Mouse (Mus musculus) embryo, embryonic 11.5 days (tissue): ENCODE results near the gene Olfr1222.
"Not testable (repeated sequence)": the region's sequence is repeated elsewhere in the genome, so short reads cannot be mapped to it uniquely, and the experiment has no call there.

Experiments used
- DNase-seq: peaks from one replicate; pipeline ENCODE4 v3.0.0-alpha.2; 2012; ENCODE audit warnings: low read depth, low spot score

Gene Olfr1222

DNA sequence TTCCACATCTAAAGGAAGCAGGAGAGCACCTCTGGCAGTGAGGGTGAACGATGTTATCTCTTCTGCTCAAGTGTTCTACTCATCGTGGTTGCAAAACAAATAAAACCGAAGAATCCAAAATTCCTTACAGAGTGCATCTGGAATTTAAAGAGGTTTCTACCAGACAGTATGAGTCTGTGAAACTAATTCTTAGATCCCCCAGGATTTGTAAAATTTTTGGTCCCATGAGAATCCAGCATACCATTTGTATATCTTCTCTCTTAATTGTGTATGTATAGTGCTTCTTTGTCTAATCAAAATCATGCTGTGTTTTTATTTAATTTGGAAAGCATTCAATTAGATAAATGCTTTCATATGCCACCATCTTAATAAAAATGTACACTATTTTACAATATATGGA is at the start of gene Olfr1222:
Olfr1222 (minus strand) TSS at position 101 of the 400 bp plus-strand sequence.
- no peak for DNase-seq

DNA sequence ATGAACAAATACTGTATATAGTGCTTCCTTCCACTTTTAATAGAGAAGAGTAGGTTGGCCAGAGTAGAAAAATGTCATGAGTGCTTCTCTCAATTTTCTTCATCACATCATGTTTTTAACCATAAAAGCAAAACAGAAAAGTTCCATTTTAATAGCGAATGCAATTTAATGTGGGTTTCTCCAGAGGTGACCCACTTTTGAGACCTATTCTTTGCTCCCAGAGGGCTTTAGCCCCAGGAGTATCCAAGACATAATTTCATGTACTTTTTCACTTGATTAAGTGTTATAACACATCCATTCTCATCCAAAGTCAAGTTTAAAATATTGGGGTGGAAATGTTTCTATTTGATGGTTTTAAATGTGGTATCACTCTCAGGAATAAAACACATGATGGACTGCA is 41.7 kb upstream of the Olfr1222 start, which contains the start of gene Olfr1225:
Olfr1225 (minus strand) TSS at position 101 of the 400 bp plus-strand sequence.
- DNase-seq, result no peak

DNA sequence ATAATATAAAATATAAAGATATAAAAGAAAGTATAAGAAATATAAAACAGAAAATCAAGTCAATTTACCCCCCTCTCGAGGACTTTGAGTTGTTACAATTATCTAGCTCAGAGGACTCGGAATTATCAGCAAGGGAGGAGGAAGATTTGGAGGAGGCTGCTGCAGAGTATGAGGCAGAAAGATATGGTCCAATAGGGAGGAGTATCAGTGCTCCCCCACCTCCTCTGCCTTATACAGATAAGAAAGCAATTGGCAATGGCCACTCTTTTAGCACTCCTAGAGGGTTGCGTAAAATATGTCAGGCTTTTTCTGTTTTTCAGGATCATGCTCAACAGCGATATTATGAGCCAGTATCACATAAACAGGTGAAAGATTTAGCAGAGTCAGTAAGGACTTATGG is 31.9 kb upstream of the Olfr1222 start:
- not testable (repeated sequence) for DNase-seq

DNA sequence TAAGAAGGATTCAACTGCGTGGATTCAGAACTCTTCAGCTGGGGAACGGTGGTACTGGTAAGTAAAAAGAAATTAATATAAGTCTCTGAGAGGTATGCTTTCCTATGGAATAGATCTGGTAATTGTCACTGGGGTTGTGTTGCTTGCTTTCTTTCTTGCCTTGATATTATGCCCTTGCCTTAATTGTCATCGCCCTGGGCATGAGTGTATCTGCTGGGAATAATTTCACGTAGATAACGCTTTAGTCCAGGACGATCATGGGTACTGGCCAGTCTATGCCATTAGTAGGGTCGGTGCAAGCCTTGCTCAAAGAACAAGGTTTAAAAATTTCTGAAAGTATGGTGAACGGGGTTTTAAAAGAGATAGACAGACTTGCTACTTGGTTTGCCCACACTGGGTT is 31.1 kb upstream of the Olfr1222 start, which contains the start of gene Olfr1224-ps1:
Olfr1224-ps1 (minus strand) TSS at position 101 of the 400 bp plus-strand sequence.
- not testable (repeated sequence) for DNase-seq

DNA sequence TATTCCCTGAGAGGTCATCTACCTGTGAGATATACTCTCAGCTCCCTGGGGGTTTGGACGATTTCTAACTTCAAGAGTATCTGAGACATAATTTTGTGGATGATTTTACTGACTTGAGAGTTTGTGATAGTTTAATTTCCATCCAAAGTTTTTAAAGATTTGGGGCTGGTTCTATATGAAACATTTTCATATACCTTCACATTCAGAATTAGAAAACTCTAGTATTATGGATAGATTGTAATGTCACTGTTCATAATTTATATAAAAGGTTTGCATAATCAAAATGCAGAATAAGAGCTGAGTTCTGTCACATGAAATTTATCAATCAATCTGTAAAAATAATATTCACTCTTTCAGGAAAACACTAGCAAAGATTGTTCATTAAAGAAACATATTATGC is 18.6 kb upstream of the Olfr1222 start, which contains the start of gene Olfr1223:
Olfr1223 (minus strand) TSS at position 101 of the 400 bp plus-strand sequence.
- DNase-seq, result no peak

DNA sequence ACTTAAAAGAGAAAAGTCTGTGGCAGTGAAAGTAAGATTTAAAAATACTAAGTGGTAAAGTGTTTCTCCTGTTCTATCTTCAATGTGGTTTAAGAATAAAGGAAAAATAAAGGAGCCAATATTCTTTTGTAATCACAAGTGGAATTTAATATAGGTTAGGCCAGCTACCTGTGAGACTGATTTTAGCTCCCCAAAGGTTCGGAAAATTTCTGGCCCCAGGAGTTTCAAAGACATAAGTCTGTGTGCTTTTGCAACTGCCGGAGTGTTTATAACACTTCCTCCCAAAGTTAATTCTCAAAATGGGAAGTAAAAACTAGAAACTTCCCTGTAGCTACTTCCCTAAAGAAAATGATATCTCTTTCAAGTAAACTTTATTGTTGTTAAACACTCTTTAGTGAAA is 15.7 kb downstream of the Olfr1222 start, which contains the start of gene Olfr1221:
Olfr1221 (minus strand) TSS at position 101 of the 400 bp plus-strand sequence.
- no peak for DNase-seq

DNA sequence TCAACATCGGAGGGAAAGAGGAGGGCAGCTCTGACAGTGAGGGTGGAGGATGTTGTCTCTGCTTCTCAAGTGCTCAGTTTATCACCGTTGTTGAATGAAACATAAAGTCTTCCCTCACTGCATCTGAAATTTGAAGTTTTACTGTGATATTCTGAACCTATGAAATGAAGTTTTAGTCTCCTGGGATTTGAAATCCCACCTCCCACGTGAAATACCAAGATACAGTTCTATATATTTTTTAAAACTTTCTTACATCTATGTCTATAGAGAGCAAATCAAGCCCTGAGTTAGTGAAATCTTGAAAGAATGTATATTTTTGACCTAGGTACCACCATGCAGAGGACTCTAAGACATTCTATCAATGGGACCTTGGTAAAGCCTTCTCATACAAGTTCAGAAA is 26.1 kb downstream of the Olfr1222 start, which contains the start of gene Olfr1220:
Olfr1220 (minus strand) TSS at position 101 of the 400 bp plus-strand sequence.
- DNase-seq, result no peak

DNA sequence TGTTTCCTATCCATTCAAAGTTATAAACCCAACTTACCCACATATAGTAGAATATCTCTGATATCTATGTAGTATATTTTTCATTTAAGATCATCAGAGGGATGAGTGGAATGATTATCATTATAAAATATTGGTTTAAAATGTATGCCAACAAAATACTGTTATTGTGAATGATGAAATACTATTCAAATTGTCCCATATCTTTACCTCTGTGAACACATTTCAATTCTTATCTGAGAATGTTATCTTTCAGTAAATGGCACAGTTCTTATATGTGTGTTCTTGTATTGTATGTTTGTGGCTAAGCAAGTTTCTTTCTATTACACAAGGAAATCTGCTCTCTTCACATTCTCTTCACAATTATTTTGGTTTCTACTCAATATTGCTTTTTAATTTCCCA is 27.2 kb downstream of the Olfr1222 start:
- DNase-seq, result no peak

DNA sequence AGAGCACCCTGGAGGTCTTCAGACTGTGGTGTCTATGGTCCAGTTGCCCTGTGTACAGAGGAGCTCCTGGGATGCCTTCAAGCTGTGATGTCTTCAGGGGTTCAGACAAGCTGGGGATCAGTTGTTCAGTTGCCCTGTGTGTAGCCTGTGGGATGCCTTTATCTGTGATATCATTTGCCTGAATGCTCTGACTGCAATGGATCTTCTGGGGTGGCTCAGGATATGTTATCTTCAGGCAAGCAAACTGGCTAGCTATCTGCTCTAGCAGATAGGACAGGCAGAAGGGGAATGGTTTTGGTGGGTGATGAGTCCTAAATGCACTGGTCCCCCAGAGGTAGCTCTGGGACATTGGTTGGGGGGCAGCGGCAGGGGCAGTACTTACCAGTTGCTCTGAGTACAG is 39.0 kb downstream of the Olfr1222 start:
- no peak for DNase-seq

DNA sequence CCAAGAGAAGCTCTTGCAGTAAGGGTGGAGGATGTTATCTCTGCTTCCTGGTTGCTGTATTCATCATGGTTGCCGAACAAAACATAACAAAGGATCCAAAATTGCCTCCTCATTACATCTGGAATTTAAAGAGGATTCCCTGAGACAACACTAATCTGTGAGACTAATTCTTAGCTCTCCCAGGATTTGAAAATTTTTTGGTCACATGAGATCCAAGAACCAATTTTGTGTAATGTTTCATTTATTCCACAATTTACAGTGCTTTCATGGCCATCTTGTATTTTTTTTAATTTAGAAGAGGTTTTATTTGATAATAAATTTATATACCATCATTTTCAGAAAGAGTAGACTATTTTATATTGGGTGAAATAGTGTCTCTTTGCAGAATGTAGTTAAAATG is 49.4 kb downstream of the Olfr1222 start, which contains the start of gene Olfr1219:
Olfr1219 (minus strand) TSS at position 101 of the 400 bp plus-strand sequence.
- no peak for DNase-seq

DNA sequence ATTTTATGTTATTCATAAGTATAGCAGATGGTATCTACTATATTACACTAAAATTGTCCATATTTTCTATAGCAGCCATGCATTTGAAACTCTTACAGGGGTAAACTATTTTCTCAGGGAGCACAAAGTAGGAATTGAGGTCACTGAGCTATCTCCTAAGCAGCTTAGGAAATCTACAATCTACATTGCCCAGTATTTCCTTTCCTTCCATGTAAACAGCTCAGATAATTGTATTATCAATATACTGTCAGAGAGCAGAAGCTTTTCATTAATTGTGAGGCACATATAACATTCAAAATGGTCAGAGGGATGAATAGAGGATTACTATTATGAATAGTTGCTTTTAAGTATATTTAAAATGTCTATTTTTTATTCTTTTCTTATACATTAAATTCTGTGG is 51.4 kb downstream of the Olfr1222 start:
- DNase-seq, result no peak
